Mouse (Mus musculus) E14TG2a.4 (cell line): ENCODE results near the gene Gm48552.

Experiments
- H3K27me3 ChIP-seq: 2 replicates; pipeline ENCODE4 v1.6.1; 2014; ENCODE audit warnings: low read length, control low read depth; ENCODE audit not compliant: insufficient read depth
- H3K36me3 ChIP-seq: 2 replicates; pipeline ENCODE4 v1.6.1; 2014; ENCODE audit warnings: low read length, control low read depth; ENCODE audit not compliant: insufficient read depth
- H3K4me1 ChIP-seq: replicated peaks from 2 replicates; pipeline ENCODE4 v1.6.1; 2014; ENCODE audit warnings: low read depth, low read length, control low read depth
- H3K4me3 ChIP-seq: replicated peaks from 2 replicates; pipeline ENCODE4 v1.5.1; 2014; ENCODE audit warnings: mild to moderate bottlenecking, low read length
- H3K9me3 ChIP-seq: 2 replicates; pipeline ENCODE4 v1.6.1; 2014; ENCODE audit warnings: low read length, control low read depth
- CTCF ChIP-seq: conservative IDR thresholded peaks from 2 replicates; pipeline ENCODE4 v1.5.1; 2014; ENCODE audit warnings: low read length
- NANOG ChIP-seq: IDR thresholded peaks from 2 replicates; pipeline ENCODE4 v1.6.1; 2014; ENCODE audit warnings: borderline replicate concordance, low read length, mixed read lengths
- POU5F1 ChIP-seq: IDR thresholded peaks from 2 replicates; pipeline ENCODE4 v1.6.1; 2014; ENCODE audit warnings: low read length, borderline replicate concordance

Gm48552 gene

GRCm38 (mm10) chr10:81422661-81423217 is 33.9 kb downstream of the Gm48552 start:
- no peaks in the 10 kb centered on the region for H3K9me3 ChIP-seq
- H3K4me3 ChIP-seq = no peak overlapping the region
- H3K27me3 ChIP-seq = peaks cover 72% of the 10 kb centered on the region
- H3K36me3 ChIP-seq = no peaks in the 10 kb centered on the region
- no peak for TF ChIP-seq CTCF
- no peak for TF ChIP-seq POU5F1
- no peak for TF ChIP-seq NANOG
- peaks cover 81% of the 10 kb centered on the region for H3K4me1 ChIP-seq

- peak overlapping the region; percentile 47; the same call in 1 of the 2 replicates for H3K4me3 ChIP-seq
- peaks cover 75% of the 10 kb centered on the region for H3K27me3 ChIP-seq
- H3K9me3 ChIP-seq = no peaks in the 10 kb centered on the region
- no peaks in the 10 kb centered on the region for H3K36me3 ChIP-seq
- TF ChIP-seq NANOG (no peak), CTCF (no peak), POU5F1 (no peak)
- peaks cover 81% of the 10 kb centered on the region for H3K4me1 ChIP-seq
Measured at GRCm38 (mm10) chr10:81423476-81424245, 34.9 kb downstream of the Gm48552 start.

- Histone ChIP-seq H3K4me3 (peak overlapping the region; percentile 76), H3K36me3 (no peaks in the 10 kb centered on the region)
- TF ChIP-seq NANOG (no peak), POU5F1 (no peak), CTCF (no peak)
Measured at GRCm38 (mm10) chr10:81424246-81425051, 35.6 kb downstream of the Gm48552 start.

GRCm38 (mm10) chr10:81425236-81425850 is 36.5 kb downstream of the Gm48552 start:
- Histone ChIP-seq H3K36me3 (no peaks in the 10 kb centered on the region), H3K27me3 (peaks cover 64% of the 10 kb centered on the region), H3K4me1 (peaks cover 75% of the 10 kb centered on the region), H3K9me3 (no peaks in the 10 kb centered on the region), H3K4me3 (peak overlapping the region; percentile 76)
- TF ChIP-seq CTCF (no peak), NANOG (no peak), POU5F1 (no peak)

More at GRCm38 (mm10) chr10:81424246-81425051, 35.6 kb downstream of the Gm48552 start:
- no peaks in the 10 kb centered on the region for H3K9me3 ChIP-seq
- peaks cover 81% of the 10 kb centered on the region for H3K4me1 ChIP-seq
- peaks cover 73% of the 10 kb centered on the region for H3K27me3 ChIP-seq

- Histone ChIP-seq H3K4me1 (peaks cover 69% of the 10 kb centered on the region), H3K27me3 (peaks cover 60% of the 10 kb centered on the region), H3K4me3 (peak overlapping the region; percentile 76), H3K9me3 (no peaks in the 10 kb centered on the region), H3K36me3 (no peaks in the 10 kb centered on the region)
- TF ChIP-seq NANOG = no peak
- no peak for TF ChIP-seq POU5F1
- TF ChIP-seq CTCF = no peak
Measured at GRCm38 (mm10) chr10:81426081-81426671, 37.4 kb downstream of the Gm48552 start.

- TF ChIP-seq POU5F1 (no peak), CTCF (no peak), NANOG (no peak)
- H3K36me3 ChIP-seq = no peaks in the 10 kb centered on the region
- H3K4me3 ChIP-seq = peak overlapping the region; percentile 76
- H3K9me3 ChIP-seq = no peaks in the 10 kb centered on the region
- peaks cover 69% of the 10 kb centered on the region for H3K4me1 ChIP-seq
- H3K27me3 ChIP-seq = peaks cover 60% of the 10 kb centered on the region
Measured at GRCm38 (mm10) chr10:81426897-81427296, 38.1 kb downstream of the Gm48552 start.

GRCm38 (mm10) chr10:81427327-81427726 is 38.5 kb downstream of the Gm48552 start:
- H3K4me3 ChIP-seq = peak overlapping the region; percentile 76
- no peaks in the 10 kb centered on the region for H3K36me3 ChIP-seq
- H3K9me3 ChIP-seq = no peaks in the 10 kb centered on the region
- TF ChIP-seq POU5F1 = no peak
- TF ChIP-seq CTCF = no peak
- no peak for TF ChIP-seq NANOG
- peaks cover 72% of the 10 kb centered on the region for H3K4me1 ChIP-seq
- H3K27me3 ChIP-seq = peaks cover 58% of the 10 kb centered on the region
